Mouse (Mus musculus) stomach, embryonic 15.5 days (tissue): ENCODE data around the gene Nemf. TPM values are rescaled to one million over a fixed set of nuclear protein-coding genes. Genes with fewer than 3 reads are reported as not detected.
"Not testable (repeated sequence)": the region's sequence is repeated elsewhere in the genome, so short reads cannot be mapped to it uniquely, and the experiment has no call there.

ENCODE experiments used
- ATAC-seq: fragments of 200-750 bp; cut with Nextera tagmentation; 2 replicates; pipeline ENCODE4 v1.8.0; 2017; ENCODE audit warnings: low read depth, moderate number of reproducible peaks, moderate TSS enrichment; ENCODE audit not compliant: insufficient read depth, low FRiP score
- H3K27ac ChIP-seq: fragments of 300-500 bp; sonication (generic); 2 replicates; pipeline ENCODE4 v1.5.1; 2015; ENCODE audit warnings: mild to moderate bottlenecking, inconsistent platforms
- H3K27me3 ChIP-seq: fragments of 300-500 bp; sonication (generic); replicated peaks from 2 replicates; pipeline ENCODE4 v1.6.1; 2015; ENCODE audit warnings: inconsistent platforms
- H3K36me3 ChIP-seq: fragments of 300-500 bp; sonication (generic); 2 replicates; pipeline ENCODE4 v1.6.1; 2015; ENCODE audit warnings: inconsistent platforms
- H3K4me1 ChIP-seq: fragments of 300-500 bp; sonication (generic); 2 replicates; pipeline ENCODE4 v1.6.1; 2015; ENCODE audit warnings: inconsistent platforms
- H3K4me2 ChIP-seq: fragments of 300-500 bp; sonication (generic); 2 replicates; pipeline ENCODE4 v1.6.1; 2015; ENCODE audit warnings: mild to moderate bottlenecking, inconsistent platforms
- H3K4me3 ChIP-seq: fragments of 300-500 bp; sonication (generic); replicated peaks from 2 replicates; pipeline ENCODE4 v1.5.1; 2015; ENCODE audit warnings: inconsistent platforms
- H3K9ac ChIP-seq: fragments of 300-500 bp; sonication (generic); 2 replicates; pipeline ENCODE4 v1.6.1; 2015; ENCODE audit warnings: inconsistent platforms
- H3K9me3 ChIP-seq: fragments of 300-500 bp; sonication (generic); 2 replicates; pipeline ENCODE4 v1.6.1; 2016; ENCODE audit warnings: inconsistent platforms
- WGBS: fragments of 180-500 bp; shearing (Covaris S2); methylation state at CpG from one replicate; pipeline ENCODE4 v1.1.7; 2015; 5-methylcytosine and 5-hydroxymethylcytosine counted together
- polyA plus RNA-seq: library from polyadenylated mRNA; unstranded; fragments of >200 nt; fragmentation: Nextera tagmentation; extraction: Ambion mirVana; gene quantifications from 2 replicates; pipeline ENCODE4 v1.2.1, GENCODE M21; 2015

Gene Nemf
- polyA plus RNA-seq, 1 experiment from 2014 or later, result 92.1 TPM

GRCm38 (mm10) chr12:69371421-69371853 lies 14.5 kb upstream of the Nemf start:
- peak overlapping the region; percentile 100 for H3K4me3 ChIP-seq
- WGBS, result under 1% methylated on average over 24 of the region's 24 CpGs
- ATAC-seq, result peak; percentile 73

DNA sequence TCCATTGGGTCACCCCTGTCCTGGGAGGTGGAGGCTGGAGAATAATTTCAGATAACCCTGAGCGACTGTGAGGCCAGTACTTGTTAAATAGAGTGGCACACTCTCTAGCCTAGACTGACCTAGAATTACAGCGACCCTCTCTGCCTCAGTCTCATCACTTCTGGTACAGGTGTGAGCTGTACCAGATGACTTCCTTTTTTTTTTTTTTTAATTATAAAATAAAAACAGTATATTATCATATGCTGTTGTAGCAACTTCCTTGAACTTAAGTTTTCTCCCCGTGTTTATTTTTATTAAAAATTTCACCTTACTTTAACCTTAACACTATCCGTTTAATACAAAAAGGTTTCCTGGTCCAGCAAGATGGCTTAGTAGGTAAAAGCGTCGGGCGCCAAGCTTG lies 14.0 kb upstream of the Nemf start:
- Histone ChIP-seq H3K4me2 (peak overlapping the region; percentile 57), H3K4me3 (peak overlapping the region; percentile 100), H3K9ac (no peak overlapping the region), H3K9me3 (no peaks in the 10 kb centered on the region), H3K27ac (peak overlapping the region; percentile 99), H3K27me3 (no peaks in the 10 kb centered on the region), H3K4me1 (peaks cover 2% of the 10 kb centered on the region; the same call in 1 of the 2 replicates), H3K36me3 (no peaks in the 10 kb centered on the region)
- ATAC-seq, result no peak
- 9% methylated on average over 7 of the region's 7 CpGs for WGBS

More at GRCm38 (mm10) chr12:69371421-69371853, 14.5 kb upstream of the Nemf start:
- Histone ChIP-seq H3K9me3 (no peaks in the 10 kb centered on the region), H3K36me3 (no peaks in the 10 kb centered on the region), H3K27me3 (no peaks in the 10 kb centered on the region), H3K9ac (peak overlapping the region; percentile 98), H3K4me1 (peaks cover 5% of the 10 kb centered on the region; the same call in 1 of the 2 replicates), H3K27ac (peak overlapping the region; percentile 99), H3K4me2 (peak overlapping the region; percentile 57)

GRCm38 (mm10) chr12:69367557-69367956 lies 10.6 kb upstream of the Nemf start:
- ATAC-seq, result no peak
- WGBS, result 41% methylated on average over 2 of the region's 2 CpGs

DNA sequence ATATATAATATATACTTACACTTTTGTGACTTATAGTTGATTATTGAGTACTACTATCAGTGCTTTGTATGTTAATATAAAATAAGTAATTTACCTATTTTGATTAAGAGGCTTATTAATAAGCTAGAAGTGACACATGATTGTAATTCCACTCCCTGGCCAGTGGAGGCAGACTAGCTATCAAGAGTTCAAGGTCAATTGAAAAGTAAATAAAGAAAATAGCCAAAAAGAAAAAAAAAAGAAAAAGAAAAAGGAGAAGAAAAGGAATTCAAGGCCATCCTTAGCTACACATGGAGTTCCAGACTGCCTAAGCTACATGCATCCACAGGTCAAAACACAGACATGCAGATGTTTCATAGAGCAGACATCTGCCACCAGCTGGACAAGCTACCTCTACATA lies 9.5 kb upstream of the Nemf start:
- H3K36me3 ChIP-seq, result no peaks in the 10 kb centered on the region
- H3K4me1 ChIP-seq, result 0 out of 2 replicates have a peak, but pooled peaks cover 5% of the 10 kb centered on the region
- no peak overlapping the region for H3K4me3 ChIP-seq
- no peak overlapping the region for H3K4me2 ChIP-seq
- no peaks in the 10 kb centered on the region for H3K27me3 ChIP-seq
- no peaks in the 10 kb centered on the region for H3K9me3 ChIP-seq
- H3K9ac ChIP-seq, result no peak overlapping the region
- no peak overlapping the region for H3K27ac ChIP-seq
- no peak for ATAC-seq

More at GRCm38 (mm10) chr12:69367557-69367956, 10.6 kb upstream of the Nemf start:
- Histone ChIP-seq H3K4me2 (no peak overlapping the region), H3K4me3 (no peak overlapping the region), H3K4me1 (0 out of 2 replicates have a peak, but pooled peaks cover 2% of the 10 kb centered on the region), H3K36me3 (no peaks in the 10 kb centered on the region), H3K27ac (peak overlapping the region; percentile 12; the same call in 1 of the 2 replicates), H3K9ac (no peak overlapping the region), H3K9me3 (no peaks in the 10 kb centered on the region), H3K27me3 (no peaks in the 10 kb centered on the region)

- Histone ChIP-seq H3K27me3 (no peaks in the 10 kb centered on the region), H3K9me3 (no peaks in the 10 kb centered on the region), H3K4me2 (no peak overlapping the region), H3K36me3 (no peaks in the 10 kb centered on the region), H3K4me1 (0 out of 2 replicates have a peak, but pooled peaks cover 5% of the 10 kb centered on the region), H3K27ac (no peak overlapping the region), H3K9ac (no peak overlapping the region), H3K4me3 (no peak overlapping the region)
- no peak for ATAC-seq
- 82% methylated on average over 7 of the region's 7 CpGs for WGBS
These were observed 8.8 kb upstream of the Nemf start for GRCm38 (mm10) chr12:69365757-69366156.

DNA sequence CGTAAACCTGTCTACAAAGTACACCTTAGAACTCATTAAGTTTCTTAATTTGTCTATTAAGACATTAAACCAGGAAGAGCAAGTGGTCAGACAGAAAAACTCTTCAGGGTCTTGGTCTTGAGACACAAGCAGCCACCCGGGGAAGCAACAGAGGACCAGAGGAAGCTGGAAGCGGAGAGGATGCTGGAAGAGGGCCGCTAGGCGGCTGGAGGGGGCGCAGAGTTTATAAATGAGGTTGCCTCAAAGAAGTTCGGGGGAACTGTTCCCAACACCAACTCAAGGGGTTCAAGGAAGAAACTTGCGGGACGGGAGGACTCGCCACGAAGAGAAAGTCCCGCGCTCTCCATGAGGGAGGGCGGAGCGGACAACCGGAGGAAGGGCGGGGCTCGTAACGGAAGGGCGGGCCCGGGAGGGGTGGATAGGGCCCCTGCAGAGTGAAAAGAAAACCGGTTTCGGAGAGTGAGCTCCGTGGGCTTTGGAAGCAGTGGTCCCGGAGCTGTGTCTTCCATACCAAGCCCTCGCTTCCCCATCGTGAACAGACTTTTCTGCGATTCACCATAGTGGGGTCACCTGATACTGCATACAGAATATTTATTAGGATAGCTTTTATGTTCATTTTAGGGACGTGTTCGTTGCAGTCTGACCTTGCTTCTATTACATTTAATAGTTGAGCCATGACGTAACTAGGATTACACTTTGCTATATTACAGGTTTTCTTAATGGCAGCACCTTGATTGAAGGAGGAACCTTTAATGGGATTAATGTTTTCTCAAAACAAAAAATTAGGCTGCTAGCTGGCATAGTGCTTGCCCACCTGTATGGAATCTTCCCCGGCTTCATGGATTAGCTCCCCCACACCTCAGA lies 7.2 kb upstream of the Nemf start:
- Histone ChIP-seq H3K9me3 (no peaks in the 10 kb centered on the region), H3K4me3 (peak overlapping the region; percentile 51), H3K9ac (peak overlapping the region; percentile 38; the same call in 1 of the 2 replicates), H3K36me3 (no peaks in the 10 kb centered on the region), H3K4me1 (0 out of 2 replicates have a peak, but pooled peaks cover 5% of the 10 kb centered on the region), H3K27ac (peak overlapping the region; percentile 83), H3K4me2 (peak overlapping the region; percentile 68), H3K27me3 (no peaks in the 10 kb centered on the region)
- ATAC-seq, result peak; percentile 60
- WGBS, result 4% methylated on average over 32 of the region's 32 CpGs

DNA sequence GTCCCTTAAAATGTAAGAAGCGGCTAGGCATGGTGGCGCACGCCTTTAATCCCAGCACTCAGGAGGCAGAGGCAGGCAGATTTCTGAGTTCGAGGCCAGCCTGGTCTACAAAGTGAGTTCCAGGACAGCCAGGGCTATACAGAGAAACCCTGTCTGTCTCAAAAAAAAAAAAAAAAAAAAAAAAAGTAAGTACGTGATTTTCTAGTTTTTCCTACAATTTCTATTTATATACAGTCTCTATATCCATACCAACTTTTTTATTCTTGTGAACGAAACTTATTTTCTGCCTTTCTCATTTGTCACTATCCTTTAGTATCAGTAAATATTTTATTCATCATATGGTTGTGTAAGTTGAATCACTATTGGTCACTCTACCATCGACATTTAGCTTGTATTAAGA lies 6.1 kb upstream of the Nemf start:
- WGBS, result 89% methylated on average over 7 of the region's 7 CpGs
- H3K4me2 ChIP-seq, H3K9ac ChIP-seq, H3K27me3 ChIP-seq, H3K9me3 ChIP-seq, H3K36me3 ChIP-seq, ATAC-seq, H3K27ac ChIP-seq, H3K4me3 ChIP-seq, H3K4me1 ChIP-seq: not testable (repeated sequence)

- Histone ChIP-seq H3K36me3 (no peaks in the 10 kb centered on the region), H3K4me1 (0 out of 2 replicates have a peak, but pooled peaks cover 5% of the 10 kb centered on the region), H3K4me2 (peak overlapping the region; percentile 68), H3K9me3 (no peaks in the 10 kb centered on the region), H3K27me3 (no peaks in the 10 kb centered on the region), H3K27ac (peak overlapping the region; percentile 96), H3K4me3 (no peak overlapping the region), H3K9ac (no peak overlapping the region)
- no peak for ATAC-seq
- 47% methylated on average over 4 of the region's 4 CpGs for WGBS
These were observed 5.4 kb upstream of the Nemf start for GRCm38 (mm10) chr12:69362388-69362787.

DNA sequence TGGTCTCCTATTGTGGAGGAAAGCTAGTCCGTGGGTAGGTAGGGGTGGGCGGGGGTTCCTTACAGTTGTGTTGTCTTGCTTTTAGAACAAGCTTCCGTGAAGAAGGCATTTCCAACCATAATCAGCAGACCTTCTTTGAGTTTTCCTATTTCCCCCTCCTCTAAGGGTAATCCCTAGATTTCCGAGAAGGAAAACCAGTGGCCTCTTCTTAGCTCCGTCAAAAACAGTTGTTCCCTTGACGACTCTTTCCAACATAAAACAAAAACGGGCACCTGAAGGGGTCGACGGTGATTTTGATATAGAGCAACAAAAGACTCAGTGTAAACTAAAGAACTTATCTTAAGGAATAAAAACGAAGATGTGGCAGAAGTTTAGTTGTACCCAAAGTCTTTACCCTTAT lies 5.0 kb upstream of the Nemf start:
- ATAC-seq, result no peak
- 3% methylated on average over 10 of the region's 10 CpGs for WGBS

DNA sequence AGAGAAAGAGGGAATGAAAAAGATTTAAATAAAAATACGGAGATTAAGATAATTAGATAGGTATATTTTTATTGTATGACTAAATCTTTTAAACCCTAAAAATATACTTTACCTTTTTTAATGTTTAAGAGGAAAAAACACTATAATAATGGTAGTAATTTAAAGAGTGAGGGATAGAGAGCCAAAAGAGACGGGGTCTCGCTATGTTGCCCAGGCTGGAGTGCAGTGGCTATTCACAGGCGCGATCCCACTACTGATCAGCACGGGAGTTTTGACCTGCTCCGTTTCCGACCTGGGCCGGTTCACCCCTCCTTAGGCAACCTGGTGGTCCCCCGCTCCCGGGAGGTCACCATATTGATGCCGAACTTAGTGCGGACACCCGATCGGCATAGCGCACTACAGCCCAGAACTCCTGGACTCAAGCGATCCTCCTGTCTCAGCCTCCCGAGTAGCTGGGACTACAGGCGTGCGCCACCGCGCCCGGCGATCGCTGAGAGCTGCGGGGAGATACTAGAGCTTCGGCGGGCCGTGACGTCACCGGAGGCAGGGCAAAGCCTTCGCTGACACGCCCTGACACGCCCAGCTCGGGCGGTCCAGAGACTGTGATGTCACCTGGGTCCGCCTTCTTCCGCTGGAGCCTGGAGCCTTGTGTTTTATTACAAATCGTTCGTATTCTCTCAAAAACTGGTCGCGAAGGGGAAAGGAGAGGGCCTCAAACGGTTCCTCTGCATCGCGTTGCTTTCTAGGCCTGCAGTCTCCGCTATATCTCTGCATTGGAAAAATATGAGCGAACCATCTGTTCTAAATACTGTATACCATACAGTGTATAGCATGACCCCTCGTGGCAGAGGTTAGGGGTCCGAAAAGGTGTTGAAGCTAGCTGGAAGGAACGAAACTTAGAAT lies 4.3 kb upstream of the Nemf start:
- WGBS, result under 1% methylated on average over 40 of the region's 50 CpGs
- Histone ChIP-seq H3K4me2 (peak overlapping the region; percentile 68), H3K4me3 (peak overlapping the region; percentile 51), H3K9ac (peak overlapping the region; percentile 68), H3K27ac (peak overlapping the region; percentile 96)
- H3K4me1 ChIP-seq, H3K36me3 ChIP-seq, H3K27me3 ChIP-seq, H3K9me3 ChIP-seq: not testable (repeated sequence)
- peak; percentile 95 for ATAC-seq

More for the DNA sequence above, 5.0 kb upstream of the Nemf start:
- Histone ChIP-seq H3K4me1 (0 out of 2 replicates have a peak, but pooled peaks cover 5% of the 10 kb centered on the region), H3K36me3 (no peaks in the 10 kb centered on the region), H3K4me2 (peak overlapping the region; percentile 68), H3K9ac (peak overlapping the region; percentile 68), H3K27me3 (no peaks in the 10 kb centered on the region), H3K27ac (peak overlapping the region; percentile 96), H3K9me3 (no peaks in the 10 kb centered on the region), H3K4me3 (peak overlapping the region; percentile 51)

DNA sequence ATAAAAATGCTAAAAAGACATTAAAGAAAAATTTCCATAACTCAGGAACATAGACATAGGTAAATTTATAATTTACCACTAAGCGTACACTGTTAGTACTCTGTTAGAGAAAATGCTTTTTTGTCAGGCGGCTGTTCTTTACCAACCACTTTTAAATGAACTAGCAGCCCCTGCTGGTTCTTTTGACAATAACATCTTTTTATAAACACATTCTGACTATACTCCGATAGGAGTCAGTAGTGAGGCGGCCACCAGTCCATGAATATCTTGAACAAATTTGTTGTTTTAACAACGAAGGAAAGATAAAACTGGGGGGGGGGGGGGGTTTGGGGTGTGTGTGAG lies 3.7 kb upstream of the Nemf start:
- Histone ChIP-seq H3K4me3 (no peak overlapping the region), H3K36me3 (no peaks in the 10 kb centered on the region), H3K27ac (no peak overlapping the region), H3K4me2 (no peak overlapping the region), H3K27me3 (no peaks in the 10 kb centered on the region), H3K4me1 (peaks cover 9% of the 10 kb centered on the region; the same call in 1 of the 2 replicates), H3K9ac (no peak overlapping the region), H3K9me3 (no peaks in the 10 kb centered on the region)
- 15% methylated on average over 5 of the region's 5 CpGs for WGBS
- no peak for ATAC-seq
